Comparison of ENCODE assay signal across 33 mouse cellular contexts in the genomic region with DNA sequence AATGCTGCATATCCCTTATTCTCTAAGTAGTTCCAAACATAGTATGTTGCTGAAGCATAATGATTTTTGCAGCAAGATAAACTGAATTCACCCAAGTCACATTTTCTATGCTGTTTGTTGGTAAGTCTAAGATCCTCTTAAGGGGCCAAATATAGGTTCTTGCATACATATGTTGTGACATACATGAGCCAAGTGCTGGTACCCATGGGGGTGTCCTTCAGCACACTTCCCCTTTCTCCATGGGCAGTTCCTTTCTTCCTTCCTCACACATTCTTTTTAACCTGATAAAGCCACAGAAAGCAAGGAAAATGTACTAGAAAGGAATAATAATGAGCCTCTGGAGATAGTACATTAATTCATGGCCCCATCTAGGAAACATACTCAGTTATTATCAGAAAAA. TPM values are rescaled to one million over a fixed set of nuclear protein-coding genes. Genes with fewer than 3 reads are reported as not detected.
DNase-seq lines count a peak whose midpoint lies in the region; ATAC-seq and TF ChIP-seq lines count a peak whose summit lies in the region.
"Had no signal": no experiment of that assay in that cellular context is flagged by ENCODE, and none has a peak within 500 bp of the region (broad histone marks: within the 10 kb centered on the region; RNA-seq: fewer than 3 reads in every experiment).

No protein-coding gene starts in this region.

- H3K4me1 ChIP-seq in bone marrow macrophage, adult 2 months (ENCODE audit: control insufficient read depth, insufficient read depth, low read length) = peaks cover 27% of the 10 kb centered on the region
- H3K4me1 ChIP-seq in midbrain, embryonic 16.5 days (ENCODE audit: control insufficient read depth, insufficient read depth, low read length) = no peaks in the 10 kb centered on the region
- no peaks in the 10 kb centered on the region for H3K4me1 ChIP-seq in forebrain, embryonic 16.5 days (replicated peaks; ENCODE audit: control insufficient read depth, insufficient read depth, low read length)
- H3K4me1 ChIP-seq: embryonic facial prominence, embryonic 10.5 days; embryonic facial prominence, embryonic 13.5 days; forebrain, embryonic 12.5 days; forebrain, embryonic 15.5 days; heart, embryonic 12.5 days; heart, embryonic 15.5 days had no signal

- no peak overlapping the region for H3K4me3 ChIP-seq in bone marrow macrophage, adult 2 months (ENCODE audit: insufficient read depth, low read length)
- H3K4me3 ChIP-seq in midbrain, embryonic 16.5 days (ENCODE audit: low read depth, low read length) = no peak overlapping the region
- no peak overlapping the region for H3K4me3 ChIP-seq in forebrain, embryonic 16.5 days (replicated peaks; ENCODE audit: low read length)
- H3K4me3 ChIP-seq: embryonic facial prominence, embryonic 10.5 days; embryonic facial prominence, embryonic 13.5 days; erythroblast, embryonic 14.5 days; forebrain, embryonic 12.5 days; forebrain, embryonic 15.5 days; heart, embryonic 12.5 days; heart, embryonic 15.5 days had no signal

- peak; percentile 30 for DNase-seq in 416B (ENCODE audit: low read depth)
- DNase-seq in heart, adult 18-20 months = no peak
- DNase-seq: adrenal gland, adult 8-10 months; adrenal gland, postnatal 25 days; cerebellum, adult 18-20 months; cerebellum, adult 9-11 months; cerebellum, postnatal 25 days; embryo, embryonic 11 days; gastrocnemius, postnatal 10 days; gastrocnemius, postnatal 36 days; heart, adult 11 months; heart, postnatal 10 days; heart, postnatal 36 days had no signal

- no peaks in the 10 kb centered on the region for H3K36me3 ChIP-seq in midbrain, embryonic 16.5 days (ENCODE audit: control insufficient read depth, insufficient read depth, low read length)
- H3K36me3 ChIP-seq in forebrain, embryonic 16.5 days (ENCODE audit: control insufficient read depth, insufficient read depth) = no peaks in the 10 kb centered on the region
- H3K36me3 ChIP-seq: embryonic facial prominence, embryonic 10.5 days; embryonic facial prominence, embryonic 13.5 days; forebrain, embryonic 12.5 days; forebrain, embryonic 15.5 days; heart, embryonic 12.5 days; heart, embryonic 15.5 days had no signal

- H3K27me3 ChIP-seq in midbrain, embryonic 16.5 days (ENCODE audit: control insufficient read depth, insufficient read depth, low read depth, low read length) = no peaks in the 10 kb centered on the region
- no peaks in the 10 kb centered on the region for H3K27me3 ChIP-seq in forebrain, embryonic 16.5 days (replicated peaks; ENCODE audit: control insufficient read depth, insufficient read depth, low read length)
- H3K27me3 ChIP-seq: embryonic facial prominence, embryonic 13.5 days; forebrain, embryonic 12.5 days; forebrain, embryonic 15.5 days; heart, embryonic 12.5 days; heart, embryonic 15.5 days had no signal

- H3K4me2 ChIP-seq in midbrain, embryonic 16.5 days (ENCODE audit: low read length) = no peak overlapping the region
- H3K4me2 ChIP-seq in forebrain, embryonic 16.5 days (ENCODE audit: low read length) = no peak overlapping the region
- H3K4me2 ChIP-seq: embryonic facial prominence, embryonic 13.5 days; forebrain, embryonic 12.5 days; forebrain, embryonic 15.5 days; heart, embryonic 12.5 days; heart, embryonic 15.5 days; hindbrain, embryonic 14.5 days had no signal

- peak; percentile 27 to 58; a peak in 1 of 4 replicates for ATAC-seq in hematopoietic stem cell, adult 5-6 weeks (replicated peaks in 1 of 2; ENCODE audit: insufficient read depth in 1 of 2, low FRiP score in 2 of 2, low TSS enrichment in 1 of 2, low read depth in 1 of 2, poor library complexity in 2 of 2, severe bottlenecking in 2 of 2)
- ATAC-seq in megakaryocyte progenitor cell, adult 5-6 weeks (replicated peaks; ENCODE audit: poor library complexity) = peak; percentile 98
- ATAC-seq in midbrain, embryonic 16.5 days = no peak
- no peak for ATAC-seq in forebrain, embryonic 16.5 days
- ATAC-seq: activated CD4-positive, CD25-positive, alpha-beta regulatory T cell, adult 4 months; forebrain, embryonic 15.5 days; hindbrain, postnatal 0 days; inflammation-experienced regulatory T-cells, adult 6 months had no signal

- no peaks in the 10 kb centered on the region for H3K9me3 ChIP-seq in midbrain, embryonic 16.5 days (replicated peaks; ENCODE audit: control insufficient read depth, low read length, poor library complexity, severe bottlenecking)
- H3K9me3 ChIP-seq in forebrain, embryonic 16.5 days (ENCODE audit: control insufficient read depth, low read length) = no peaks in the 10 kb centered on the region
- H3K9me3 ChIP-seq: embryonic facial prominence, embryonic 10.5 days; embryonic facial prominence, embryonic 13.5 days; forebrain, embryonic 12.5 days; forebrain, embryonic 15.5 days; heart, embryonic 12.5 days; heart, embryonic 15.5 days had no signal

- H3K27ac ChIP-seq in bone marrow macrophage, adult 2 months (ENCODE audit: insufficient read depth, low read depth, low read length) = peak overlapping the region; percentile 25; the same call in 1 of the 2 replicates
- H3K27ac ChIP-seq in midbrain, embryonic 16.5 days (ENCODE audit: low read length) = no peak overlapping the region
- H3K27ac ChIP-seq in forebrain, embryonic 16.5 days (ENCODE audit: low read length) = no peak overlapping the region
- H3K27ac ChIP-seq: embryonic facial prominence, embryonic 10.5 days; embryonic facial prominence, embryonic 13.5 days; forebrain, embryonic 12.5 days; forebrain, embryonic 15.5 days; heart, embryonic 15.5 days; hindbrain, embryonic 14.5 days; hindbrain, postnatal 0 days had no signal

- TF ChIP-seq POLR2A in bone marrow macrophage, adult 2 months (IDR thresholded peaks at IDR 0.05; ENCODE audit: borderline replicate concordance, low read depth, low read length) = no peak

- no peak for TF ChIP-seq CTCF in bone marrow macrophage, adult 2 months (IDR thresholded peaks at IDR 0.05; ENCODE audit: low read depth, low read length)

- H3K9ac ChIP-seq in midbrain, embryonic 16.5 days (ENCODE audit: low read depth, low read length) = no peak overlapping the region
- H3K9ac ChIP-seq in forebrain, embryonic 16.5 days (replicated peaks; ENCODE audit: low read depth, low read length) = no peak overlapping the region
- H3K9ac ChIP-seq: embryonic facial prominence, embryonic 13.5 days; forebrain, embryonic 12.5 days; forebrain, embryonic 15.5 days; heart, embryonic 12.5 days; heart, embryonic 15.5 days; hindbrain, embryonic 14.5 days had no signal

RNA-seq across cellular contexts. Expression of a gene that starts 2.9 kb away (rescaled TPM):
- polyA plus RNA-seq in bone marrow macrophage, adult 2 months (2012; ENCODE audit: insufficient read depth, insufficient read length, missing spikeins) = 0.29 TPM in 1 of 2 replicates, not detected in the other
- not detected in 2 replicates for total RNA-seq in hematopoietic stem cell, adult 5-6 weeks (2017)
- total RNA-seq in megakaryocyte progenitor cell, adult 5-6 weeks (2015) = not detected in 2 replicates
- total RNA-seq in megakaryocyte progenitor cell, adult 5-6 weeks (2017) = not detected in 2 replicates
- not detected in 2 replicates for polyA plus RNA-seq in midbrain, embryonic 16.5 days (2015; fragmentation: Nextera tagmentation; extraction: Ambion mirVana)
- not detected for total RNA-seq in heart, adult 18-20 months (2021)
- polyA plus RNA-seq in forebrain, embryonic 16.5 days (2015; fragmentation: Nextera tagmentation; extraction: Ambion mirVana) = not detected in 2 replicates
- total RNA-seq: adrenal gland, adult 8-10 months; adrenal gland, postnatal 25 days; ES-E14; gastrocnemius, adult 18-20 months; gastrocnemius, postnatal 10 days; gastrocnemius, postnatal 36 days; heart, postnatal 10 days; heart, postnatal 36 days; hindbrain, postnatal 0 days had no signal
- polyA plus RNA-seq: activated CD4-positive, CD25-positive, alpha-beta regulatory T cell, adult 4 months; cortical plate, adult 2 months; embryonic facial prominence, embryonic 10.5 days; erythroblast, embryonic 14.5 days; forebrain, embryonic 12.5 days; forebrain, embryonic 15.5 days; heart, embryonic 12.5 days; heart, embryonic 15.5 days; hindbrain, embryonic 11.5 days; hindbrain, embryonic 14.5 days; hindbrain, postnatal 0 days; inflammation-experienced regulatory T-cells, adult 6 months had no signal

Comparison
In these comparisons a context has a peak if more than half of its experiments do, and no peak if none do; other contexts are left out.
1. ATAC-seq: peak in hematopoietic stem cell, adult 5-6 weeks (2 of 2) and megakaryocyte progenitor cell, adult 5-6 weeks (single experiment); none in midbrain, embryonic 16.5 days (single experiment) and forebrain, embryonic 16.5 days (single experiment).